Mouse (Mus musculus) hindbrain, embryonic 12.5 days (tissue): Measurements from ENCODE around the gene Erc2. TPM values are rescaled to one million over a fixed set of nuclear protein-coding genes. Genes with fewer than 3 reads are reported as not detected.
"Not testable (repeated sequence)": the region's sequence is repeated elsewhere in the genome, so short reads cannot be mapped to it uniquely, and the experiment has no call there.

Source experiments
- ATAC-seq: fragments of 200-750 bp; cut with Nextera tagmentation; 2 replicates; pipeline ENCODE4 v1.8.0; 2017; ENCODE audit warnings: moderate TSS enrichment; ENCODE audit not compliant: low FRiP score
- H3K27ac ChIP-seq: fragments of 300-500 bp; sonication (generic); 2 replicates; pipeline ENCODE4 v1.5.1; 2016; ENCODE audit warnings: mild to moderate bottlenecking
- H3K27me3 ChIP-seq: fragments of 300-500 bp; sonication (generic); 2 replicates; pipeline ENCODE4 v1.6.1; 2016; ENCODE audit warnings: mild to moderate bottlenecking
- H3K36me3 ChIP-seq: fragments of 300-500 bp; sonication (generic); 2 replicates; pipeline ENCODE4 v1.6.1; 2016; ENCODE audit warnings: mild to moderate bottlenecking
- H3K4me1 ChIP-seq: fragments of 300-500 bp; sonication (generic); 2 replicates; pipeline ENCODE4 v1.6.1; 2016
- H3K4me2 ChIP-seq: fragments of 300-500 bp; sonication (generic); replicated peaks from 2 replicates; pipeline ENCODE4 v1.6.1; 2016; ENCODE audit warnings: mild to moderate bottlenecking
- H3K4me3 ChIP-seq: fragments of 300-500 bp; sonication (generic); 2 replicates; pipeline ENCODE4 v1.5.1; 2016; ENCODE audit warnings: mild to moderate bottlenecking
- H3K9ac ChIP-seq: fragments of 300-500 bp; sonication (generic); 2 replicates; pipeline ENCODE4 v1.6.1; 2016; ENCODE audit warnings: mild to moderate bottlenecking, moderate library complexity
- H3K9me3 ChIP-seq: fragments of 300-500 bp; sonication (generic); replicated peaks from 2 replicates; pipeline ENCODE4 v1.6.1; 2016; ENCODE audit warnings: mild to moderate bottlenecking
- WGBS: fragments of 180-500 bp; shearing (Covaris S2); methylation state at CpG from one replicate; pipeline ENCODE4 v1.1.7; 2016; 5-methylcytosine and 5-hydroxymethylcytosine counted together
- polyA plus RNA-seq: library from polyadenylated mRNA; unstranded; fragments of >200 nt; fragmentation: Nextera tagmentation; extraction: Ambion mirVana; gene quantifications from 2 replicates; pipeline ENCODE4 v1.2.1, GENCODE M21; 2016

Erc2 gene
- polyA plus RNA-seq: 36.0 and 39.4 TPM in 2 replicates

DNA sequence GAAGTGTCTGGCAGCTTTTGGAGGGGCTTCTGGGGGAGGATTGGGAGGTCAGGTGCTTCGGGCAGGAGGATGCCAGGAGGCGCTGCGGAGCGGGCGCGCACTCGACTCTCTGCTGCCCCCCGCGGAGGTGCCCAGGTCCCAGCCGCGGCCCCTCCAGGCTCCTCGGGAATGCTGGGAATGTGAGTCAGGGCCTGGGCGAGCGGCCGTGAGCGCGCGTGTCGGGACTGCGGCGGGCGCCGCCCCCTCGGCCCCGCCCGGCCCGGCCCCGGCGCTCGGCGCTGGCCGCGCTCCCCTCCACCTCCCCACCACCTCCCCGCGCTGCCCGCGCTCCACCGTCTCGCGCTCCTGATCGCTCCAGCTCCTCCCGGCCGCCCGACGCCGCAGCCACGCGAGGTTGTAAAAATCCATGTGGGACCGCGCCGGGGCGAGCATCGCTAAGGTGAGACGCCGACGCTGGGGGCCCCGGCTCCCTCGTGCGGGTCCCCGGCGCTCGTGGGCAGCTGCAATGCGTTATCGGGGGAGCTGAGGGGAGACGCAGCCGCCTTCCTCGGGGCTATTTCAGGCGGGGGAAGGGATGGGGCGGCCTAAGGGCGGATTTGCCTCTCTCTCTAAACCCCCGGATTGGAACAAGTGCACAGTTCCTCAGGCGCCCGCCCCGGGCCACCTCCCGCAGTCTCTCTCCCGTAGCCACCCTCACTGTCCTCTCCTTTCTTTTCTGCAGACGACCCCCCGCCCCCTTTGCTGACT lies at the start of gene Erc2:
TSS of gene Erc2 (plus strand) at position 253 of the 747 bp plus-strand sequence.
- peak within 1 kb of the TSS; percentile 81 for H3K27ac ChIP-seq
- peaks cover 9% of the 10 kb centered on the region for H3K4me1 ChIP-seq
- H3K36me3 ChIP-seq: no peaks in the 10 kb centered on the region
- no peaks in the 10 kb centered on the region for H3K9me3 ChIP-seq
- H3K4me3 ChIP-seq: peak within 1 kb of the TSS; percentile 57
- peak; percentile 95 for ATAC-seq
- WGBS: under 1% methylated on average over 55 of the region's 78 CpGs
- H3K4me2 ChIP-seq: peak within 1 kb of the TSS; percentile 87
- H3K27me3 ChIP-seq: 0 out of 2 replicates have a peak, but pooled peaks cover 4% of the 10 kb centered on the region
- peak within 1 kb of the TSS; percentile 67 for H3K9ac ChIP-seq

DNA sequence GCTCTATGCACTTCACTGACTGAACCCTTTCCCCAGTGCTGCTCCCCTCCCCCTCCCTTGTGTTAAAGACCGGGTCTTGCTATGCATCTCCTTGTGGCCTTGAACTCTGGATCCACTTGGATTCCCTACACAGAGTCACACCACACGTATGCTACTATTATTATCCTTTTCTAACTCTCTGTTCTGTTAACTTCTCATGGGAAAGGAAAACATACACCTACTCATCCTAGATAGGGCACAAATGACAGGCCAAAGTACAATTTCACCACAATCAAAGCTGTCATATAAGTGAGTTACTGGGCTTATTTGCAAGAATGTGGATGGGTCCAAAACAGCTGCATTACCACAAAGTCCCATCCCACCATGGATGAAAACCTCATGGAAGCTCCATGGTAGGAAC lies 43.8 kb upstream of the Erc2 start:
- Histone ChIP-seq H3K27me3 (no peaks in the 10 kb centered on the region), H3K36me3 (no peaks in the 10 kb centered on the region), H3K9ac (no peak overlapping the region), H3K4me1 (no peaks in the 10 kb centered on the region), H3K4me3 (no peak overlapping the region), H3K4me2 (no peak overlapping the region), H3K27ac (no peak overlapping the region), H3K9me3 (peaks cover 4% of the 10 kb centered on the region; the same call in 1 of the 2 replicates)
- no peak for ATAC-seq
- WGBS: 68% methylated on average over 2 of the region's 2 CpGs

- not testable (repeated sequence) for H3K4me2 ChIP-seq, H3K27ac ChIP-seq, H3K9ac ChIP-seq, H3K4me3 ChIP-seq, H3K36me3 ChIP-seq, H3K4me1 ChIP-seq, H3K9me3 ChIP-seq, ATAC-seq, H3K27me3 ChIP-seq
These were observed 32.6 kb upstream of the Erc2 start for GRCm38 (mm10) chr14:27589616-27590015.

DNA sequence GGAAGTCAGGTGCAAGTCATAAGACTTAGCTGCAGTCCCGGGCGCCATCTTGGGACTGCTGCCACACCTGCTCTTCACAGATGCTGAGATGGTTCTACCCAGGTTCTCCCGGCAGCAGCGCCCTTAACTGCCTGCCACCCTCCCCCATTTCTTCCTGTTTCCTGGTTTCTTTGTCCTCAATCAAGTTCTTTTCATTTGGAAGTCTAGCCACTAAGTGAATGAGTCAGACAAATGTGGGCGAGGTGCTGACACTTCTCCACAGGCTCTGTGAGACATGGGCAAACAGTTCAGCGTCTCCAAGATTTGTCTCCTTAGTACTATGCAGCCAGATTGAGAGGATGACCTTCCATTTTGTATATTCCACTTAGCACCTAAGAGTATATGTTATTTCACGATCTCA lies 30.1 kb upstream of the Erc2 start:
- ATAC-seq: no peak
- no peak overlapping the region for H3K9ac ChIP-seq
- H3K27ac ChIP-seq: no peak overlapping the region
- no peaks in the 10 kb centered on the region for H3K9me3 ChIP-seq
- no peaks in the 10 kb centered on the region for H3K27me3 ChIP-seq
- H3K36me3 ChIP-seq: no peaks in the 10 kb centered on the region
- H3K4me2 ChIP-seq: no peak overlapping the region
- H3K4me3 ChIP-seq: no peak overlapping the region
- WGBS: 92% methylated on average over 7 of the region's 7 CpGs
- no peaks in the 10 kb centered on the region for H3K4me1 ChIP-seq

GRCm38 (mm10) chr14:27596265-27596664 lies 26.0 kb upstream of the Erc2 start:
- Histone ChIP-seq H3K9me3 (no peaks in the 10 kb centered on the region), H3K4me2 (no peak overlapping the region), H3K36me3 (no peaks in the 10 kb centered on the region), H3K9ac (no peak overlapping the region), H3K4me1 (no peaks in the 10 kb centered on the region), H3K27me3 (no peaks in the 10 kb centered on the region), H3K27ac (no peak overlapping the region), H3K4me3 (no peak overlapping the region)
- ATAC-seq: no peak
- whole genome bisulfite sequencing: 6% methylated on average over 7 of the region's 7 CpGs

DNA sequence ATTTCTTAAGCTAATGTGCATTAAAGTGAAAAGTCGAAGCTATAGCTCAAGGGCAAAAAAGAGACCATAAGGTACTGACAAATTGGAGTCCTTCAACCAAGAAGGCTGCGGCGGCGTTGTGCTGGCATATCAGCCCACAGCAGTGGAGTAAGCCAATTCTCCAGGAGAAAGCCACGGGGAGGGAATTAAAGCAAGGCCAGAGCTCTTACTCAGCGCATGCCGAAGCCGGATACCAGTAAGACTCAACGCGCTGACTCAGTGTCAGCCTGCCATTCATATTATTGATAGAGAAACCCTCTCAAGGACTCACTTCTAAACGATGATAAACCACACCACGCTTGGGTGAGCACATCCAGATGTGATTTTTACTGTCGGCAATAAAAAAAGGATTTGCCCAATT lies 20.1 kb upstream of the Erc2 start:
- no peak overlapping the region for H3K4me2 ChIP-seq
- WGBS: 72% methylated on average over 13 of the region's 13 CpGs
- H3K27ac ChIP-seq: no peak overlapping the region
- H3K4me1 ChIP-seq: no peaks in the 10 kb centered on the region
- H3K27me3 ChIP-seq: no peaks in the 10 kb centered on the region
- no peaks in the 10 kb centered on the region for H3K36me3 ChIP-seq
- no peak overlapping the region for H3K4me3 ChIP-seq
- H3K9me3 ChIP-seq: no peaks in the 10 kb centered on the region
- no peak overlapping the region for H3K9ac ChIP-seq
- no peak for ATAC-seq

GRCm38 (mm10) chr14:27607419-27607818 lies 14.8 kb upstream of the Erc2 start:
- H3K9ac ChIP-seq: no peak overlapping the region
- no peaks in the 10 kb centered on the region for H3K9me3 ChIP-seq
- H3K36me3 ChIP-seq: no peaks in the 10 kb centered on the region
- H3K4me2 ChIP-seq: no peak overlapping the region
- 81% methylated on average over 3 of the region's 3 CpGs for whole genome bisulfite sequencing
- H3K4me3 ChIP-seq: no peak overlapping the region
- ATAC-seq: no peak
- no peaks in the 10 kb centered on the region for H3K4me1 ChIP-seq
- H3K27me3 ChIP-seq: no peaks in the 10 kb centered on the region
- H3K27ac ChIP-seq: no peak overlapping the region

- no peak overlapping the region for H3K9ac ChIP-seq
- no peak overlapping the region for H3K4me3 ChIP-seq
- no peaks in the 10 kb centered on the region for H3K36me3 ChIP-seq
- H3K27me3 ChIP-seq: no peaks in the 10 kb centered on the region
- WGBS: 79% methylated on average over 5 of the region's 5 CpGs
- no peaks in the 10 kb centered on the region for H3K4me1 ChIP-seq
- H3K4me2 ChIP-seq: no peak overlapping the region
- no peak for ATAC-seq
- H3K9me3 ChIP-seq: no peaks in the 10 kb centered on the region
- no peak overlapping the region for H3K27ac ChIP-seq
These were observed 8.5 kb upstream of the Erc2 start for GRCm38 (mm10) chr14:27613766-27614165.

DNA sequence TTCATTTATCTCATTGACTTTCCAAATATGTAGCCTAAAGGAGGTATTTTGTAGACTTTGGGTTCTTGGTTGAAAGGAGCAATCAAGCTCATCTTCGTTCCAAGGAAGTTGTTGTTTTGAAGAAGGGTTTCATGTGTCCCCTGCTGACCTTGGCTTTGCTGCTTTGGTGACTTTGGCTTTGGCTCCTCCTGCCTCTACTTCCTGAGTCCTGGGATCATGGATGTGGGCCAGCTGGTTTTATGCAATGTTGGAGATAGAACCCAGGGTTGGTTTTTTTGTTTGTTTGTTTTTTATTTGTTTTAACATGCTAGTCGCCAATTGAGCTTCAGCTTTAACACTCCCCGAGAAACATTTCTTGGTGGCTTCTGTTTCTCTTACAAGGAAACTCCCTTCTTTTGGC lies 4.9 kb upstream of the Erc2 start:
- Histone ChIP-seq H3K4me2 (no peak overlapping the region), H3K4me3 (no peak overlapping the region), H3K4me1 (no peaks in the 10 kb centered on the region), H3K9ac (no peak overlapping the region), H3K9me3 (no peaks in the 10 kb centered on the region), H3K27me3 (no peaks in the 10 kb centered on the region), H3K27ac (no peak overlapping the region), H3K36me3 (no peaks in the 10 kb centered on the region)
- 83% methylated on average over 3 of the region's 3 CpGs for WGBS
- no peak for ATAC-seq

DNA sequence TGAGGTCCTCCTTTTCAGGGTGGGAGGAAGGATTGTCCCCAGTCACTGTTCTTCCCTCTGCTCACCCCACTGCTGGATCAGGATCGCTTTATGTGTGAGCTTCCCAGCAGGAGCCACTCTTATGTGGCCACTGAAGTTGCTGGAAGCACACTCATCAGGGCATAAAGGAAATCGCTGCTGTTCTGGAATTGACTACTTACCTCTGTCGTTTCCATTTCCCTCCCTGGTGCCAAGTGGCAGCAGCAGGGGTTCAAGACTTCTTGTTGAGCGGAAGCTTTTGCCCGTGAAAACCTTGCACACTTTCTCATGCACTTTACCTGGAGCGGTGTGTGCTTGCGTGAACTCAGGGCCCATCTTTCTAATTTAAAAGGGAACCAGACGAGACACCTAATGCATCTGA lies 652 bp upstream of the Erc2 start:
- WGBS: 42% methylated on average over 8 of the region's 8 CpGs
- Histone ChIP-seq H3K9ac (no peak overlapping the region), H3K4me3 (no peak overlapping the region), H3K36me3 (no peaks in the 10 kb centered on the region), H3K27ac (no peak overlapping the region), H3K27me3 (0 out of 2 replicates have a peak, but pooled peaks cover 4% of the 10 kb centered on the region), H3K9me3 (no peaks in the 10 kb centered on the region), H3K4me2 (peak overlapping the region; percentile 87), H3K4me1 (peaks cover 9% of the 10 kb centered on the region)
- no peak for ATAC-seq

- ATAC-seq: peak; percentile 63
- Histone ChIP-seq H3K27ac (peak overlapping the region; percentile 81), H3K4me1 (peaks cover 9% of the 10 kb centered on the region), H3K27me3 (0 out of 2 replicates have a peak, but pooled peaks cover 4% of the 10 kb centered on the region), H3K4me3 (peak overlapping the region; percentile 57), H3K36me3 (no peaks in the 10 kb centered on the region), H3K9ac (peak overlapping the region; percentile 67), H3K9me3 (no peaks in the 10 kb centered on the region), H3K4me2 (peak overlapping the region; percentile 87)
- WGBS: 4% methylated on average over 6 of the region's 6 CpGs
These were observed 643 bp downstream of the Erc2 start for GRCm38 (mm10) chr14:27622923-27623219.

GRCm38 (mm10) chr14:27623368-27623767 lies 1.1 kb downstream of the Erc2 start:
- peak; percentile 59; the same call in 1 of the 2 replicates for ATAC-seq

GRCm38 (mm10) chr14:27628701-27629100 lies 6.5 kb downstream of the Erc2 start:
- 0 out of 2 replicates have a peak, but pooled peaks cover 4% of the 10 kb centered on the region for H3K27me3 ChIP-seq
- 73% methylated on average over 10 of the region's 10 CpGs for WGBS
- peaks cover 21% of the 10 kb centered on the region for H3K4me1 ChIP-seq
- H3K4me2 ChIP-seq: no peak overlapping the region
- H3K9ac ChIP-seq: no peak overlapping the region
- H3K27ac ChIP-seq: no peak overlapping the region
- ATAC-seq: no peak
- no peaks in the 10 kb centered on the region for H3K36me3 ChIP-seq
- H3K9me3 ChIP-seq: no peaks in the 10 kb centered on the region
- H3K4me3 ChIP-seq: no peak overlapping the region

More at GRCm38 (mm10) chr14:27623368-27623767, 1.1 kb downstream of the Erc2 start:
- H3K4me1 ChIP-seq: peaks cover 9% of the 10 kb centered on the region
- peak overlapping the region; percentile 87 for H3K4me2 ChIP-seq
- H3K4me3 ChIP-seq: peak overlapping the region; percentile 57
- 3% methylated on average over 10 of the region's 10 CpGs for WGBS
- no peak overlapping the region for H3K27ac ChIP-seq
- peak overlapping the region; percentile 67 for H3K9ac ChIP-seq
- no peaks in the 10 kb centered on the region for H3K9me3 ChIP-seq
- H3K36me3 ChIP-seq: no peaks in the 10 kb centered on the region
- H3K27me3 ChIP-seq: 0 out of 2 replicates have a peak, but pooled peaks cover 4% of the 10 kb centered on the region
